In the genomic region with DNA sequence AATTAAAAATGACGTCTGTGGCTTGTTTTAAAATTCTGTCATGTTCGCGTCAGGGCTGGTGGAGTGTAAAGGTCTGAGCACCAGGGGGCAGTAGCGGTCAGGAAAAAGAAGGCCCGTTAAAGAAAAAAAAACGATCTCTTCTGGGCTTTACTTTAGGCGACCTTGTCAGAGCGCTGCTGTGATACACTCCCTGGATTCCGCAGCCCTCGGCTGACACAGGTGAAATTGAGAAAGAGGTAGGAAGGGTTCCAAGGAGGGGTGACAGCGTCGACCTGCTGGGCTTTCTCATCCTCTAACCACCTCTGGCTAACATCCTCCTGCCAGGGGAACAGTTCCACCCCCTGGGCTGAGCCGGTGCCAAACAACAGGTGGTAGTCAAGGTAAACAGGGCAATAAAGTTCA, we compare ENCODE assay signal across 8 mouse cellular contexts. TPM values are rescaled to one million over a fixed set of nuclear protein-coding genes. Genes with fewer than 3 reads are reported as not detected.
DNase-seq lines count a peak whose midpoint lies in the region; ATAC-seq and TF ChIP-seq lines count a peak whose summit lies in the region.
"Had no signal": no experiment of that assay in that cellular context is flagged by ENCODE, and none has a peak within 500 bp of the region (broad histone marks: within the 10 kb centered on the region; RNA-seq: fewer than 3 reads in every experiment).

No protein-coding gene starts in this region.

- H3K4me2 ChIP-seq in lung, embryonic 16.5 days (ENCODE audit: low read depth, low read length) = peak overlapping the region; percentile 41; the same call in 1 of the 2 replicates

- 5% methylated on average over 13 of the region's 13 CpGs for WGBS in heart, adult 2 months
- WGBS in lung, embryonic 16.5 days = 5% methylated on average over 13 of the region's 13 CpGs

- no peak for TF ChIP-seq POLR2A in heart, adult 2 months (IDR thresholded peaks at IDR 0.05; ENCODE audit: insufficient read depth, low read depth, low read length)

- no peak overlapping the region for H3K27ac ChIP-seq in heart, adult 2 months
- no peak overlapping the region for H3K27ac ChIP-seq in lung, embryonic 16.5 days (ENCODE audit: low read length)
- H3K27ac ChIP-seq: macrophage had no signal

- H3K4me1 ChIP-seq in heart, adult 2 months (ENCODE audit: control insufficient read depth, insufficient read depth, low read length) = peaks cover 1% of the 10 kb centered on the region; the same call in 1 of the 2 replicates
- H3K4me1 ChIP-seq in lung, embryonic 16.5 days (replicated peaks; ENCODE audit: control insufficient read depth, insufficient read depth, low read length) = peaks cover 2% of the 10 kb centered on the region; the same call in 1 of the 2 replicates

- H3K36me3 ChIP-seq in heart, adult 2 months (ENCODE audit: control insufficient read depth, insufficient read depth, low read length) = no peaks in the 10 kb centered on the region
- no peaks in the 10 kb centered on the region for H3K36me3 ChIP-seq in lung, embryonic 16.5 days (ENCODE audit: control insufficient read depth, insufficient read depth, low read length)

- H3K9me3 ChIP-seq in lung, embryonic 16.5 days (ENCODE audit: control insufficient read depth, low read length) = no peaks in the 10 kb centered on the region

- TF ChIP-seq EP300 in heart, adult 2 months (IDR thresholded peaks at IDR 0.05; ENCODE audit: insufficient read depth, low read depth, low read length) = no peak

- H3K79me2 ChIP-seq in heart, adult 2 months (replicated peaks; ENCODE audit: control insufficient read depth, insufficient read depth, low read length) = no peaks in the 10 kb centered on the region

- intact Hi-C loops in heart, adult 2 months (cut with DNase I) = loop anchor here (1.0 kb wide), 1 partner anchor 104 kb away; no protein-coding TSS in a partner anchor

- ATAC-seq in lung, embryonic 16.5 days (ENCODE audit: low read depth) = no peak; the same call in 1 of the 2 replicates

- no peaks in the 10 kb centered on the region for H3K27me3 ChIP-seq in heart, adult 2 months (ENCODE audit: control insufficient read depth, insufficient read depth, low read length)
- no peaks in the 10 kb centered on the region for H3K27me3 ChIP-seq in lung, embryonic 16.5 days (ENCODE audit: control insufficient read depth, insufficient read depth, low read depth, low read length)

- no peak overlapping the region for H3K4me3 ChIP-seq in heart, adult 2 months
- H3K4me3 ChIP-seq in lung, embryonic 16.5 days (ENCODE audit: low read length) = peak overlapping the region; percentile 14; the same call in 1 of the 2 replicates

- H3K9ac ChIP-seq in heart, adult 2 months (ENCODE audit: low read depth, low read length) = no peak overlapping the region
- no peak overlapping the region for H3K9ac ChIP-seq in lung, embryonic 16.5 days (ENCODE audit: low read length)

- peak; percentile 82 for DNase-seq in CD4-positive helper T cell, adult 2 months (ENCODE audit: low read depth, low spot score)
- DNase-seq in MEL-GATA-1-ER (ENCODE audit: extremely low read depth, low read depth) = peak; percentile 56
- peak; percentile 82 for DNase-seq in embryo, embryonic 11 days
- DNase-seq in heart, adult 2 months = peak; percentile 51 to 78
- DNase-seq in kidney, adult 8-10 months = peak; percentile 59 to 81
- DNase-seq in ovary, postnatal 14 days (ENCODE audit: low spot score) = peak; percentile 66

- TF ChIP-seq CTCF in heart, adult 2 months (IDR thresholded peaks at IDR 0.05) = peak; percentile 84

RNA-seq across cellular contexts. Expression of a gene that starts 20.9 kb away (rescaled TPM):
- total RNA-seq in heart, adult 2 months (2021) = 100 to 1,000 TPM in 1 of 2 experiments, 10 to 100 TPM in 1; 75.4 to 106 TPM
- polyA plus RNA-seq in heart, adult 2 months (2012; rRNA removed) = 82.2 and 114 TPM in 2 replicates
- 415 and 417 TPM in 2 replicates for polyA plus RNA-seq in lung, embryonic 16.5 days (2015; fragmentation: Nextera tagmentation; extraction: Ambion mirVana)
